Mouse (Mus musculus) cortical plate, adult 2 months (tissue): ENCODE results near the gene Klk5. TPM values are rescaled to one million over a fixed set of nuclear protein-coding genes. Genes with fewer than 3 reads are reported as not detected.

Experiments
- H3K27ac ChIP-seq: fragments of 200-500 bp; 2 replicates; pipeline ENCODE4 v1.5.1; 2012; ENCODE audit warnings: low read length, control low read depth, inconsistent platforms; ENCODE audit not compliant: insufficient read depth
- H3K4me1 ChIP-seq: fragments of 200-500 bp; 2 replicates; pipeline ENCODE4 v1.6.1; 2011; ENCODE audit warnings: low read length; ENCODE audit not compliant: control insufficient read depth, insufficient read depth
- H3K4me3 ChIP-seq: fragments of 200-500 bp; 2 replicates; pipeline ENCODE4 v1.5.1; 2011; ENCODE audit warnings: mild to moderate bottlenecking, low read length, control low read depth; ENCODE audit not compliant: insufficient read depth
- CTCF ChIP-seq: fragments of 200-500 bp; IDR thresholded peaks from 2 replicates; pipeline ENCODE4 v1.5.1; 2011; ENCODE audit warnings: mild to moderate bottlenecking, control low read depth, low read length; ENCODE audit not compliant: insufficient read depth; ENCODE audit errors: extremely low read depth
- POLR2A ChIP-seq: fragments of 200-500 bp; IDR thresholded peaks from 2 replicates; pipeline ENCODE4 v1.6.1; 2011; ENCODE audit warnings: mild to moderate bottlenecking, low read length, control low read depth; ENCODE audit not compliant: insufficient read depth; ENCODE audit errors: extremely low read depth
- polyA plus RNA-seq: library from polyadenylated mRNA; depleted of rRNA; stranded (reverse); fragments of >200 nt; gene quantifications from 2 replicates; pipeline ENCODE4 v1.2.3, GENCODE M21; 2012

Gene Klk5
- polyA plus RNA-seq, 1 experiment, result not detected

DNA sequence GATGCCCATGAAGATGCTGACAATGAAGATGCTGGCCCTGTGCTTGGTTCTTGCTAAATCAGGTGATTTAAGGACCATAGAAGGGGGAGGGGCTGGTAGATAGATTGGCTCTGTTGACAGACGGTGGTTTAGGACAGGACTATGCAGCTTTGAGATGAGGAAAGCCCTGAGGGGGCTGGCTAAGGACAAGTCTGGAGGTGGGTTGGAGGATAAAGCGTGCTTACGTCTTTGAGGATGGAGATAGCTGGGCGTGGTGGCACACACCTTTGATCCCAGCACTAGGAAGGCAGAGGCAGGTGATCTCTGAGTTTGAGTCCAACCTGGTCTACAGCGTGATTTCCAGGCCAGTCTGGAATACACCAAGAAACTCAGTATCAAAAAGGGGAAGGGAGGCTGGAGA, 15.7 kb upstream of the Klk5 start:
- Histone ChIP-seq H3K27ac (no peak overlapping the region), H3K4me1 (no peaks in the 10 kb centered on the region), H3K4me3 (no peak overlapping the region)
- TF ChIP-seq CTCF (no peak), POLR2A (no peak)

DNA sequence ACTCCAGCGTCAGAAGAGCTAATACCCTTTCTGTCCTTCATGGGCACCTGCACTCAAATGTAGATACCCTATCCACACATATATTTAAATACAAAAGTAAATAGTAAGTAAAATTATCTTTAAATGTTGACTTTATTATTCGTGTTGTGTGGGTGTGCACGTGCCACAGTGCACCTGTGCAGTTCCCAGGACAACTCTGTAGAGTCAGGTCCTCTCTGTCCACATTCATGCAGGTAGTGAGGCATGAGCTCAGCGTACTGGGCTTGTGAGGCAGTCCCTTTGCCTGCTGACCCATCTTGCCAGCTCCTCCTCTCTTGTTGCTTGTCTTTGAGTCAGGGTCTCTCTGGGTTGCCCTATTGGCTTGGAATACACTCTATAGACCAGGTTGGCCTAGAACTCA, 14.1 kb upstream of the Klk5 start:
- Histone ChIP-seq H3K4me3 (no peak overlapping the region), H3K27ac (no peak overlapping the region), H3K4me1 (no peaks in the 10 kb centered on the region)
- no peak for TF ChIP-seq POLR2A
- TF ChIP-seq CTCF, result no peak

DNA sequence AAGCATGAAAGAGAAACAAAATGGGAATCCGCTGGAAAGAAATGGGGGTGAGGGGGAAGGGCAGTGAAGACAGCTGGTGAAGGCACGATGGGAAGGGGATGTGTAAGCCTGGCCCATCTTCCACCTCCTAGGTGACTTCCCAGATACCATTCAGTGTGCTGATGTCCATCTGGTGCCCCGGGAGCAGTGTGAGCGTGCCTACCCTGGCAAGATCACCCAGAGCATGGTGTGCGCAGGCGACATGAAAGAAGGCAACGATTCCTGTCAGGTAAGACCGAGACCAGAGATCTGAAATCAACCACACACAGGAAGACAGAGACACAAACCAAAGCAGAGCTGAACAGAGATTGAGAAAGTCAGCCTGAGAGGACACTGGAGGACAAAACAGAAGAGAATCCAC, 12.8 kb upstream of the Klk5 start:
- TF ChIP-seq CTCF (no peak), POLR2A (no peak)
- no peak overlapping the region for H3K4me3 ChIP-seq
- no peaks in the 10 kb centered on the region for H3K4me1 ChIP-seq
- H3K27ac ChIP-seq, result no peak overlapping the region

DNA sequence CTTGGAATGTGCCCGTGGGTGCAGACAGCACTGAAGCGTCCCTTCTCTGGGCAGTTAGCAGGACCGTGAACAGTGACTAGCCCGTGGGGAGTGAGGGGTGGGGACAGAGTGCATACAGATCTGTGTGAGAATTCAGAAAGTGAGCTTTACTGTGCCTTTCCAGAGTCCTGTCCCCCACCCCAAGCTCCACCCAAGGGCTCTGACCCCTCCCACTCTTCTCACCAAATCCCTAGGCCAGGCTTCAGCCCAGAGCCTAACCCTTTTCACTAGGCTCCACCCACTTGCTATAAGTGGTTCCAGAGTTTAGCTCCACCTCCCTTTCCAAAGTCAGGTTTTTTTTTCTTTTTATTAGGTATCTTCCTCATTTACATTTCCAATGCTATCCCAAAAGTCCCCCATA, 2.0 kb downstream of the Klk5 start:
- no peak for TF ChIP-seq POLR2A
- TF ChIP-seq CTCF, result no peak
- Histone ChIP-seq H3K4me3 (no peak overlapping the region), H3K4me1 (no peaks in the 10 kb centered on the region), H3K27ac (no peak overlapping the region)

DNA sequence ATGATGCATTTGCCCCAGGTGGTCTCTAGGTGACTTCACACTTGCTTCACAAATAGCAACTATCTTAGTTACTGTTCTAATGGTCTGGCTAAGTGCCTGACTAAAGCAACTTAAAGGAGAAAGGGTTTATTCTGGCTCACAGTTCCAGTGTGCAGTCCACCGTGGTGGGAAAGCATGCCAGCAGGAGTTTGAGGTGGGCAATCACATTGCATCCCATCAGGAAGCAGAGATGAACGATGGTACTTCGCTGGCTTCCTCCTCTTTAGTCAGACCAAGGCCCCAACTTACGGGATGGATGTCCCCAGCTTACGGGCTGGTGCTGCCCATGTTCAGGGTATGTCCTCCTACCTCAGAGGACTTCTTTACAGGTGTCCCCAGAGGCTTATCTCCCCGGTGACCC, 9.8 kb downstream of the Klk5 start:
- no peak overlapping the region for H3K27ac ChIP-seq
- H3K4me3 ChIP-seq, result no peak overlapping the region
- TF ChIP-seq CTCF (no peak), POLR2A (no peak)
- no peaks in the 10 kb centered on the region for H3K4me1 ChIP-seq

DNA sequence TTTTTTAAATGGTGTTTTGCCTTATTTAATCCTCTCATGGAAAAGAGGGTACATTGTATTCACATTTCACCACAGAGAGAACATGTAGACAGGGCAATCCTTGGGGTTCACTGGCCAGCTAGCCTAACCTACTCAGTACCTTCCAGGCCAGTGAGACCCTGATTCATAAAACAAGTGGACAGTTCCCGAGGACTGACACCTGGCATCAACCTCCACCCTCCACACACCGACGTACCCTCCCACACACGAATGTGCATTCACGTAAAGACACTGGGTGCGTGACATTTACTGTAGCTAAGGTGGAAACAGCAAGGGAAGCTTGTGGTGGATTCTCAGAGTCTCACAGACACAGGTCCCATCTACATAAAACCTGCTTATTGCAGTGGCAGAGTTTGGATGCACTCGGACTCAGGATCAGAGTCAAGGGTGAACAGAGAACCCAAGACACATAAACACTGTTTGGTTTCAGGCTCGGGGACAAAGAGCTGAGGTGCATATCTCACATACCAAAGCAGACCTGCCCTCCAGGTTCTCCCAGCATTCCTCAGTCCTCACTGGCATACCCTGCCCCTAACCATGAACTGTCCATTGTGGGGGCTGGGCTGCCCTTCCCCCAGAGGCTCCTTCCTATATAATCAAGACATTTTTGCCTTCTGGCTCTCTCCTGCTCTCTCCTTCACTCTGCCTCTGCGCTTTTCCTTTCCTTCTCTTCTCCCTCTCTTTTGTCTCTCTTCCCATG, 13.0 kb downstream of the Klk5 start:
- Histone ChIP-seq H3K4me3 (no peak overlapping the region), H3K4me1 (no peaks in the 10 kb centered on the region), H3K27ac (no peak overlapping the region)
- TF ChIP-seq POLR2A, result no peak
- no peak for TF ChIP-seq CTCF

DNA sequence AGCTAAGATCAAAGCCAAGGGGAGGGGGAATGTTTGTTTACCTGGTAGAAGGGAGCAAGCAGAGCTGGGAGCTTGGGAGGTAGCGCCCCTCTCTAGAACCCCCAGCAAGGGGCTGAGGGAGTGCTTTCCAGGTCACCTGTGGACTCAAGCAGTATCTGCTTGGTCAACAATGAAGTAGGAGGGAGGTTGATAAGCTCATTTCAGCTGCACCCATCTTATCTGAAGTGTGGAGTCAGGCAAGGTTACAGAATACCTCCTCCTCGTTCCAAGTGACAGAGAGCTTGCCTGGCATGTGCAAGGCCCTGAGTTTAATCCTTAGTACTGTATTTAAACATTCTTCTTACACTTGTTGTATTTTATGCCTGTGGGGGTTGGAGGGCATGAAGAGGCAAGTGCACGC, 13.9 kb downstream of the Klk5 start:
- no peak overlapping the region for H3K27ac ChIP-seq
- no peaks in the 10 kb centered on the region for H3K4me1 ChIP-seq
- TF ChIP-seq CTCF (no peak), POLR2A (no peak)
- H3K4me3 ChIP-seq, result no peak overlapping the region

DNA sequence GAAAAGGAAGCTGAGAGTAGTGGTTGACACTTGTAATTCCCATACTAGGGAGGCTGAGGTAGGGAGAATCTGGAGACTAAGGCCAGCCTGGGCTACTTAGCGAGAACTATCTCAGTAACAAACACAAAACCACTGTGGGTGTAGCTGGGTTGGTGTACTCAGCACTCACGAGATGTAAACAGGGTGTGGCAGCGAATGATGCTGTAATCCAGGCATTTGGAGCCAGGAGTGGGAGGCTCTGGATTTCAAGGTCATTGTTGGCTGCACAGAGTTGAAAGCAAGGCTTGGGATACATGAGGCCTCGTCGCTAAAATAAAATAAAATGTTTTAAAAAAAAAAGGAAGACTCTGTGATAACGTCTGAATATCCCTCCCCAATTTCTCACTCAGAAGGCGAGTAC, 14.5 kb downstream of the Klk5 start:
- Histone ChIP-seq H3K4me3 (no peak overlapping the region), H3K4me1 (no peaks in the 10 kb centered on the region), H3K27ac (no peak overlapping the region)
- no peak for TF ChIP-seq POLR2A
- TF ChIP-seq CTCF, result no peak

DNA sequence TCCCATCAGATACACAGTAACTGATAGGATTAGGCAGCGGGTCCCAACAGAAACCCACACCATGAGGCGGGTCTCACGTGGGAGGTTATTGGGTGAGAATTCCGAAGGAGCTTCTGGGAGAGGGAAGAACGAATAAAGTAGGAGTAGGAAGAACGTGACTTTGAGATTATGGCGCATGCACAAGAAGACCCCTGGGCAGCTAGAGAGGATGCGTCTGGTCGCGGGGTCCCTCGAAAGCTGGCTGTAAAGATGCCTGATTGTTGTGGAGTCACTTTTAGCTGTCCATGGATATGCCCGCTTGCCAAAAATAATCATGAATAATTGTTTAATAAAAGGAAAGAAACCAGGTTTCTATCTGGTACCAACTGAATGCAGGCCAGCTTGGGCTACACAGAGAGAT, 15.7 kb downstream of the Klk5 start:
- TF ChIP-seq CTCF, result no peak
- H3K4me1 ChIP-seq, result no peaks in the 10 kb centered on the region
- no peak overlapping the region for H3K27ac ChIP-seq
- no peak overlapping the region for H3K4me3 ChIP-seq

DNA sequence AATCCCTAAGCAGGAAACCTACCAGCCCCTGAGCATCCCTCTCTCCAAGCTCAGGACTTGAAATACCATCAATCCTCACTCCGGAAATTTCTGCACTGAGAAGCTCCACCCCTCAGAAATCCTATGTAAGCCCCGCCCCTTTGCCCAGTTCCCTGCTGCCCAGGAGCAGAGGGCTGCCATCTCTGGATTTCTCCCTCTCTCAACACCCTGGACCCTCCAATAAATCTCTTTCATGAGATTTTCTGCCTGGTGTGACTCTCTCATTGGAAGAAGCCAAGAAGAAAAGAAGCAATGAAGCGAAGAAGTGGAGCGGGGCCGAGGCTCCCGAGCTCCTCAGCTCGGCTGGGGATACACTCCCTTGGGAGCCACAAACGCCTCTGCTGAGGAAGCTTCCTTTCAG, 18.6 kb downstream of the Klk5 start:
- Histone ChIP-seq H3K4me1 (no peaks in the 10 kb centered on the region), H3K27ac (no peak overlapping the region), H3K4me3 (no peak overlapping the region)
- TF ChIP-seq CTCF (no peak), POLR2A (no peak)

DNA sequence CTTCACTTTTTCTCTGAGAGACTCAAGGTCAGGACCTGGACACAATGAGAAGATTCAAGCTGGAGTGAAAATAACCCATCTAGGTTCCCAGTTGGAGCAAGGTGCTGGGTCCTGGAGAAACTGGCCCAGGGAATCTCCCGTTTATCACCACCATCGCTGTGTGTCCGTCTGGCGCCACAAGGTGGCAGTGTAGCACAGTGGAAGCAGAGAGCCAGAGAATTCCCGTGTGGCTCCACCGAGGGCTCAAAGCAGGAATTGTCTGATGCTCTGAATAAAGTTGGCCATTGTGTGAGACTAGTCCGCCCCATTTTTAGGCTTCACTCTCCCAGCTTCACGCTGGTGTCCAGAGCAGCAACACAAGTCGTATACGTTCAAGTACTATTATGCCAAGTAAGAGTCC, 31.5 kb downstream of the Klk5 start:
- no peak overlapping the region for H3K27ac ChIP-seq
- TF ChIP-seq CTCF (peak; percentile 81), POLR2A (no peak)
- no peak overlapping the region for H3K4me3 ChIP-seq
- no peaks in the 10 kb centered on the region for H3K4me1 ChIP-seq
